Mouse (Mus musculus) bone marrow, adult 2 months (tissue): ENCODE results near the gene Rras2. TPM values are rescaled to one million over a fixed set of nuclear protein-coding genes. Genes with fewer than 3 reads are reported as not detected.

ENCODE experiments used
- H3K27ac ChIP-seq: fragments of 200-500 bp; 2 replicates; pipeline ENCODE4 v1.5.1; 2012; ENCODE audit warnings: low read depth, mild to moderate bottlenecking, control low read depth, inconsistent platforms, low read length; ENCODE audit not compliant: control insufficient read depth, poor library complexity, insufficient read depth
- H3K4me1 ChIP-seq: fragments of 200-500 bp; 2 replicates; pipeline ENCODE4 v1.6.1; 2011; ENCODE audit warnings: low read length; ENCODE audit not compliant: control insufficient read depth, insufficient read depth
- H3K4me3 ChIP-seq: fragments of 200-500 bp; replicated peaks from 2 replicates; pipeline ENCODE3; 2011; ENCODE audit warnings: mild to moderate bottlenecking, low read depth, low read length, control low read depth; ENCODE audit not compliant: control insufficient read depth
- CTCF ChIP-seq: fragments of 200-500 bp; IDR thresholded peaks from 2 replicates; pipeline ENCODE4 v1.5.1; 2011; ENCODE audit warnings: low read length, control low read depth; ENCODE audit not compliant: control insufficient read depth, insufficient read depth
- POLR2A ChIP-seq: fragments of 200-500 bp; IDR thresholded peaks from 2 replicates; pipeline ENCODE4 v1.6.1; 2011; ENCODE audit warnings: low read depth, mild to moderate bottlenecking, control low read depth, low read length, borderline replicate concordance; ENCODE audit not compliant: control insufficient read depth
- WGBS: fragments of 180-500 bp; shearing (Covaris S2); methylation state at CpG from one replicate; pipeline ENCODE4 v1.1.7; 2018; 5-methylcytosine and 5-hydroxymethylcytosine counted together
- polyA plus RNA-seq: library from polyadenylated mRNA; stranded (reverse); fragments of >200 nt; gene quantifications from 2 replicates; pipeline ENCODE4 v1.2.4, GENCODE M21; 2011; ENCODE audit warnings: low replicate concordance; ENCODE audit not compliant: missing spikeins, insufficient read depth, insufficient read length

Gene Rras2
- polyA plus RNA-seq, 1 experiment: 11.5 TPM

DNA sequence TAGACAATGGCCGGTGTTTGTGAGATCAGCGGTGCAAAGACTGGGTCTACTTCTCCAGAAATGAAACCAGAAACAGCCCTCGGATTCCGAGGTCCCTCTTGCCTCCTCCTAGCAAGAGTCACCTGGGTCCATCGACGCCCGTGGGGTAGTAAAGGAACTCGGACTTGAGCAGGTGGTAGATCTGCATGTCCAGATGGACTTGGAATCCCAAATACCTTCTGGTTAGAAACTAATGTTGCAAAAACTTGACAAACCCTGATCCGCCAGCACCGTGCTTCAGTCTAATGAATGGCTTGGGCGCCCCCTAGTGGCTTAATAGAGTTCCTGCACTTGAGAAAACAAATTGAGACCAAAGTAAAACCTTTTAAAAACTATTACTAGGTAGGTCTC is 96.9 kb downstream of the Rras2 start:
- no peaks in the 10 kb centered on the region for H3K4me1 ChIP-seq
- WGBS: under 1% methylated on average over 11 of the region's 11 CpGs
- no peak overlapping the region for H3K27ac ChIP-seq
- peak overlapping the region; percentile 70 for H3K4me3 ChIP-seq
- no peak for TF ChIP-seq POLR2A
- peak; percentile 66 for TF ChIP-seq CTCF

DNA sequence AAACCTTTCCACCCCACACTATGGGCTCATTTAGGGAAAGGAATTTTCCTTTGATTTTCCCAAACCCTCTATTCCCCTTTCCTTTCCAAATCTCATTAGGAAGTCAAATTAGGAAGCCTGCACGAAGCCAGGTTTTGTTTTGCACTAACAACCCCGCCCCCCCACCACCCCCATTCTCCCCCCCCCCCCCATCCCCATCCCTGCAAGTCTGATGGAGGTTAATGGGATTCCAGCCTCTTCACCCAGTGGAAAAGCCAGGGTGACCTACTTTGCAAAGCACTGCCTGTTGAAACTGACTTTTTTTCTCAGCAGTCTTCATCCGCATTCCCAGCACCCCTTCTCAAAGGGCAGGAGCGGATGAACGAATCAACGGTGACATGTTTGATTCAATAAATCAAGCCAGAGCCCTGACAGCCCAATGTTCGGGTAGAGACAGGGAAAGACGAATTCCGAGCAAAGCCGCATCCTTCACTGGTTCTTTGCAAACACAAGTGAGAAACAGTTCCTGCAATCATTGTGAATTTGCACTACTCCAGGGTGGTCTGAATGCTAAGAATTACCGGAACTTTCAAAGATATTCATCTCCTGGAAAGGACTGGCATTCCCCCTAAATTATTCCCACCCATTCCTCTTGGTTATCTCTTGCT is 97.4 kb downstream of the Rras2 start:
- no peaks in the 10 kb centered on the region for H3K4me1 ChIP-seq
- no peak overlapping the region for H3K27ac ChIP-seq
- H3K4me3 ChIP-seq: peak overlapping the region; percentile 70
- no peak for TF ChIP-seq POLR2A
- no peak for TF ChIP-seq CTCF
- 15% methylated on average over 11 of the region's 11 CpGs for WGBS

DNA sequence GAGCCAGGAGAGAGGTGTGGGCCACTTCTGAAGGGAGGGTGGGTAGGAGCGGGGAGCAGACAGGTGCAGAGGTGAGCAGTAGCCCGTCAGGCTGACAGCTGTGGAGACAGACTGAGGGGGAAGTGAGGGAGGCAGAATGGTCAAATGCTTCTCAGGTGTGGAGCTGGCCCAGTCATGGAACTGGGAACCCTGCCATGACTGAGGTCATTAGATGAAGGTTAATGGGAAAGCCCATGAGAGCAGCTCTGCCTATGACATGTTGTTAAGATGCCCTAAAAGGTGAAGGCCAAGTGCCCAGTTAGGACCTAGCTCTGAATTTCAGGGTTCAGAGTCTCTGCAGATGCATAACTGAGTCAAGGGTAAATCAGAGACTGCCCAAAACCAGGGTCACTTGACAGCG is 98.7 kb downstream of the Rras2 start:
- 78% methylated on average over 3 of the region's 3 CpGs for WGBS
- Histone ChIP-seq H3K4me1 (no peaks in the 10 kb centered on the region), H3K4me3 (no peak overlapping the region), H3K27ac (no peak overlapping the region)
- TF ChIP-seq CTCF (no peak), POLR2A (no peak)

DNA sequence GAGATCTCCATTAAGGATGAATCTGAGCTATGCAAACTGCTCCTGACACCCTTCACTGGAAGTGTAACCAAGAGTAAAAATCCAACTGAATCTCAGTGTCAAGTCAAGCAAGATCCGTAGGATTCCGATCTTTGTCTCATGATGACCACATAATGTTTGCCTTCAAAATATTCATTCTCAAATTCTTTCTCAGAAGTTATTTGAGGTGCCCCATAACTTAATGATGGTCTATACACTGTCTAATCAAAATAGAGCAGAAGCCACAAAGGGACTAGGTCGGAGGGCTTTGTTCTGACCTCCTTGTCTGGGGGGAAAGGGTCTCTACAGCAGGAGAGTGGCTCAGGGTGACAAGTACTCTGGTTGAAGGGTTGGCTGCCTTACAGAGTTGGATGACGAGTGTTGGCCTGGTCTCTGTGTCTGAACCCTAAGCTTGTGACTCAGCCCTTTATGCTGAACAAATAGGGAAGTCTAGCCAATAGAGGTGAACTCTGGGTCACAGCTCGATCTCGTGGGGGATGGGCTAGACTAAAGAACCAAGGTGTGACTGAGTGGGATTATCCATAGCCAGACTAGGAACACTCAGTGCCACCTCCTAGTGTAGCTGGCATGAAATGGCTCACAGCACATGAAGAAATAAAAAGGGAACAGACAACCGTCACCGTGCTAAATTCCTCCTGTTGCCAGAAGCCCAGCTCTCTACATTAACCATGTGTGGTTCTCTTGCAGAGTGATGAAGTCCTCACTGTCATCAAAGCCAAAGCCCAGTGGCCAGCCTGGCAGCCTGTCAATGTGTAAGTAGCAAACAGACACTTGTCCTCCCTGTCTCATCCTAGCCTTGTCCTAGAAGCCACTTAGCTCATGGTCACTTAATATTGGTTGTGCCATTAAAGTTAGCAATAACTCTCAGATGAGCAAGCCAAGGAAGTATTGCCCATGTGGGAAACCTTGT is 101.3 kb downstream of the Rras2 start:
- H3K4me1 ChIP-seq: no peaks in the 10 kb centered on the region
- 45% methylated on average over 8 of the region's 8 CpGs for WGBS
- no peak overlapping the region for H3K4me3 ChIP-seq
- no peak overlapping the region for H3K27ac ChIP-seq
- TF ChIP-seq POLR2A (no peak), CTCF (no peak)

DNA sequence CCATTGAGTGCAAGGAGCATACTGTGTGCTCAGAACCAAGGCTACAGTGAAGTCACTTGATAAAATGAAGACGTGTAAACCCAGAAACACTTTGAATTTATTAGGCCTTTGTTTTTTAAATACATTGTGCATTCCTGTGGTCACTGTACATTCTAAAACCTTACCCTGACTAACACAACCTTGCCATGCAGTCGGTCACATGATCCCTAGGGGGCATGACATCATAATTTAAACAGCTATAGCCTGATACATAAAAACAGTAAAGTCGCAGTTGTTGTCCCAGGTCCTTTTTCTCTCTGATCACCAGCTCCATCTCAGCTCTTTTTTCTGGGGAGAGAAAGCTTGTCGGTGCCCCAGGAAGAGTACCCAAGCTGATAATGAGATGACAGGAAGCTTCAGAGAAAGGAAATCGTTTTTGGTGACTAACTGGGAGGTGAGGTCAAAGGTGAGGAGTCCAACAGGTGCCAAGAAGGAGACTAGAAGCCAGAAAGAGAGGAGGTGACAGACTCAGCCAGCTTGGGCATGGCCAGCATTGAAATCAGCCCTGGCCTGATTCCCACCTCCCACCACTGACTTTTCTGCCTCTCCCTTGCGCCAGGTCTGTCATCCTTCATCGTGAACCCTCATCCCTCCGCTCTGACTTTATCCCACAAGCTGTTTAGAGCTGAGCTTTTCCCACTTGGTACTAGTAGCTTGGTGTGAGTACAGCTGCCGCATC is 105.7 kb downstream of the Rras2 start:
- Histone ChIP-seq H3K4me1 (no peaks in the 10 kb centered on the region), H3K27ac (no peak overlapping the region), H3K4me3 (no peak overlapping the region)
- TF ChIP-seq CTCF: no peak
- TF ChIP-seq POLR2A: no peak
- 65% methylated on average over 9 of the region's 9 CpGs for WGBS

DNA sequence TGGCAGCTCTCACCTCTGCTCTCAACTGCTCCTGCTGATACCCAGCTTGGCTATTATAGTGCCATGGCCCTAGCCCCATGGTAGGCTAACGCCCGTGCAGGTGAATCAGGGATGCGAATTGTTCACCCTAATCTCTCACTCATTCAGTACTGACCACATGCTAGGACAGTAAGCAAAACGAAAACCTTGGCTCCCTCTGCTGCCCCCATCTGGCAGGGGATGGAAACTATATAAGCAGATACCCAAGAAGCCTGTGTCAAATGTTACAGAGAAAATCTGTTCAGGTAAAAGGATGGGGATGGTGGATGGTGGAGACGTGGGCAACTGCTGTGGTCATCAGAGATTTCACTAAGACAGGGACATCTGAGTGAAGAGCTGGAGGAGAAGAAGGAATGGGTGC is 110.0 kb downstream of the Rras2 start:
- no peaks in the 10 kb centered on the region for H3K4me1 ChIP-seq
- H3K27ac ChIP-seq: no peak overlapping the region
- 59% methylated on average over 5 of the region's 5 CpGs for WGBS

DNA sequence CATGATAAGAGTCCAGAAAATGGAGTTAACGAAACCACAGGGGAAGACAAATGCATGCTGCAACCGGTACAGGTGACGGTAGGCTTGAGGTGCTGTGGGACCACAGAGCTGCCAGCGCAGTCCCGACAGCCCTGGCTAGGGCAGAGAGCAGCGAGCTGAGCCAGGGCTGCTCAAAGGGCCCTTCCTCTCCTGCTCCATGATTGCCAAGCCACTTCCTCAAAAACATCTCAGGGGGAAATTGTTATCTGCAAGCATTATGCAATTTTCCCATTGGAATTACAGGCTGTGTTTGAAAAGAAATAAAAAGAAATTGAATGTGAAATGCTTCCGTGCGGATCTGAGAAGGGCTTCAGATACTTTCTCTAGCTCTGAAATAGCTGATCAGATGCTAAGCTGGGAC is 111.1 kb downstream of the Rras2 start:
- TF ChIP-seq POLR2A (no peak), CTCF (no peak)
- Histone ChIP-seq H3K27ac (no peak overlapping the region), H3K4me3 (no peak overlapping the region), H3K4me1 (no peaks in the 10 kb centered on the region)
- WGBS: 74% methylated on average over 8 of the region's 8 CpGs

More for the DNA sequence above, 110.0 kb downstream of the Rras2 start:
- TF ChIP-seq CTCF (peak; percentile 49), POLR2A (no peak)
- H3K4me3 ChIP-seq: no peak overlapping the region

DNA sequence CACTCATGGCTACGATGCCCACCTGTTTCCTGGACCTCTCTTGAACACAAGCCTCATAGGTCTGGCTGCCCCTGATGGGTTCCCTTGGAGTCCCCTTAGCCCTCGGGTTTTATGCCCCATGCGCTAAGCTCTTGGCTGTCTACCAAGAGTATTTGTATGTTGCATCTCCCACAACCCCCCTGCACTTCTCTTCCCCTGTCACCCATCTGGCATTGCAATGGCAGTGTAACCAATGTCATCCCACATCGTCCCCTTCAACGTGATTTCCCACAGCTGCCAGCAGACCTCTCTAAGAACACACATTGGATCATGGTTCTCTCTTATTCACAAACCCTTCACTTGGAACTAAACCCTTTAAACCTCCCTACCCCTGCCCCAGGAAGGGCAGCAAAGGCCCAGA is 112.1 kb downstream of the Rras2 start:
- Histone ChIP-seq H3K27ac (no peak overlapping the region), H3K4me1 (no peaks in the 10 kb centered on the region), H3K4me3 (no peak overlapping the region)
- 37% methylated on average over 5 of the region's 5 CpGs for WGBS
- TF ChIP-seq CTCF (no peak), POLR2A (no peak)
